Mouse (Mus musculus) stomach, postnatal 0 days (tissue): ENCODE results near the gene Glcci1.

Experiments used
- CTCF ChIP-seq: IDR thresholded peaks from 2 replicates; pipeline ENCODE4 v1.5.1; 2016; ENCODE audit warnings: antibody characterized with exemption, low read depth, mild to moderate bottlenecking, moderate library complexity
- EP300 ChIP-seq: optimal IDR thresholded peaks from 2 replicates; pipeline ENCODE3; 2016; ENCODE audit warnings: antibody characterized with exemption

DNA sequence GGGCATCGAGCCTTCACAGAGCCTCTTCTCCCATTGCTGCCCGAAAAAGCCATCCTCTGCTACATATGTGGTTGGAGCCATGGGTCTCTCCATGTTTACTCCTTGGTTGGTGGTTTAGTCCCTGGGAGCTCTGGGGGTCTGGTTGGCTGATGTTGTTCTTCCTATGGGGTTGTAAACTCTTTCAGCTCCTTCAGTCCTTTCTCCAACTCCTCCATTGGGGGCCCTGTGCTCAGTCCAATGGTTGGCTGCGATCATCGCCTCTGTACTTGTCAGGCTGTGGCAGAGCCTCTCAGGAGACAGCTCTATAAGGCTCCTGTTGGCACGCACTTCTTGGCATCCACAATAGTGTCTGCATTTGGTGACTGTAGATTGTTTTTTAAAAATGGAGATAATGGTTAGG is 35.4 kb downstream of the Glcci1 start:
- no peak for TF ChIP-seq CTCF
- TF ChIP-seq EP300, result no peak
